ENCODE assay signal across 8 mouse cellular contexts in genomic region chr11:49203771-49204497, GRCm38 (mm10). TPM values are rescaled to one million over a fixed set of nuclear protein-coding genes. Genes with fewer than 3 reads are reported as not detected.
DNase-seq lines count a peak whose midpoint lies in the region; ATAC-seq lines count a peak whose summit lies in the region.

No protein-coding gene starts in this region.

- H3K4me1 ChIP-seq in forebrain, embryonic 14.5 days (ENCODE audit: control insufficient read depth, insufficient read depth, low read length): peaks cover 5% of the 10 kb centered on the region
- H3K4me1 ChIP-seq in limb, embryonic 12.5 days (replicated peaks): peaks cover 11% of the 10 kb centered on the region
- peaks cover 19% of the 10 kb centered on the region for H3K4me1 ChIP-seq in midbrain, embryonic 15.5 days

- peak overlapping the region; percentile 98 for H3K9ac ChIP-seq in forebrain, embryonic 14.5 days (ENCODE audit: low read length)
- H3K9ac ChIP-seq in limb, embryonic 12.5 days (replicated peaks): peak overlapping the region; percentile 97
- peak overlapping the region; percentile 99 for H3K9ac ChIP-seq in midbrain, embryonic 15.5 days

- no peaks in the 10 kb centered on the region for H3K27me3 ChIP-seq in forebrain, embryonic 14.5 days (replicated peaks; ENCODE audit: control insufficient read depth, insufficient read depth, low read length)
- no peaks in the 10 kb centered on the region for H3K27me3 ChIP-seq in limb, embryonic 12.5 days
- no peaks in the 10 kb centered on the region for H3K27me3 ChIP-seq in midbrain, embryonic 15.5 days (replicated peaks)

- peak overlapping the region; percentile 94 for H3K4me3 ChIP-seq in forebrain, embryonic 14.5 days (ENCODE audit: low read depth, low read length)
- peak overlapping the region; percentile 88 for H3K4me3 ChIP-seq in limb, embryonic 12.5 days (replicated peaks)
- peak overlapping the region; percentile 84 for H3K4me3 ChIP-seq in midbrain, embryonic 15.5 days

- H3K4me2 ChIP-seq in forebrain, embryonic 14.5 days (ENCODE audit: low read length): peak overlapping the region; percentile 67
- peak overlapping the region; percentile 74 for H3K4me2 ChIP-seq in limb, embryonic 12.5 days
- H3K4me2 ChIP-seq in midbrain, embryonic 15.5 days: peak overlapping the region; percentile 82

- peak overlapping the region; percentile 98 for H3K27ac ChIP-seq in forebrain, embryonic 14.5 days (ENCODE audit: low read depth, low read length)
- H3K27ac ChIP-seq in limb, embryonic 12.5 days: peak overlapping the region; percentile 99
- peak overlapping the region; percentile 94 for H3K27ac ChIP-seq in midbrain, embryonic 15.5 days

- DNase-seq in cerebellum, adult 8-10 months: peak; percentile 16
- no peak for DNase-seq in cerebellum, adult 11 months
- DNase-seq in urinary bladder, postnatal 25 days (ENCODE audit: low spot score): peak; percentile 10
- no peak for DNase-seq in urinary bladder, adult 2 months (ENCODE audit: low spot score)
- peak; percentile 66 for DNase-seq in forebrain, embryonic 14.5 days (ENCODE audit: low spot score)
- DNase-seq in yolk sac, embryonic 10.5 days (ENCODE audit: low spot score): peak; percentile 82

- under 1% methylated on average over 24 of the region's 24 CpGs for WGBS in forebrain, embryonic 14.5 days
- WGBS in limb, embryonic 12.5 days: under 1% methylated on average over 24 of the region's 24 CpGs
- 0% methylated on average over 24 of the region's 24 CpGs for WGBS in midbrain, embryonic 15.5 days

- ATAC-seq in forebrain, embryonic 14.5 days: peak; percentile 73
- ATAC-seq in limb, embryonic 12.5 days (ENCODE audit: insufficient number of reproducible peaks, insufficient read depth, low FRiP score, low TSS enrichment, low read depth): 0 out of 2 replicates have a peak, but pooled peaks have one; percentile 62
- peak; percentile 79 for ATAC-seq in midbrain, embryonic 15.5 days (replicated peaks)

- H3K9me3 ChIP-seq in forebrain, embryonic 14.5 days (replicated peaks; ENCODE audit: control insufficient read depth, low read length): no peaks in the 10 kb centered on the region
- no peaks in the 10 kb centered on the region for H3K9me3 ChIP-seq in limb, embryonic 12.5 days
- H3K9me3 ChIP-seq in midbrain, embryonic 15.5 days: no peaks in the 10 kb centered on the region

- peaks cover 6% of the 10 kb centered on the region; the same call in 1 of the 2 replicates for H3K36me3 ChIP-seq in forebrain, embryonic 14.5 days (ENCODE audit: control insufficient read depth, insufficient read depth, low read length)
- H3K36me3 ChIP-seq in limb, embryonic 12.5 days: peaks cover 16% of the 10 kb centered on the region
- H3K36me3 ChIP-seq in midbrain, embryonic 15.5 days (replicated peaks): peaks cover 2% of the 10 kb centered on the region; the same call in 1 of the 2 replicates

RNA-seq across cellular contexts. Expression of gene Zfp62, which starts 0.8 kb away (rescaled TPM):
- polyA plus RNA-seq in urinary bladder, adult 2 months (2012; rRNA removed): 12.4 and 17.0 TPM in 2 replicates
- polyA plus RNA-seq in forebrain, embryonic 14.5 days (2014; fragmentation: Nextera tagmentation; extraction: Ambion mirVana): 56.6 and 64.7 TPM in 2 replicates
- 50.4 and 58.5 TPM in 2 replicates for polyA plus RNA-seq in limb, embryonic 12.5 days (2016; fragmentation: Nextera tagmentation; extraction: Ambion mirVana)
- polyA plus RNA-seq in midbrain, embryonic 15.5 days (2015; fragmentation: Nextera tagmentation; extraction: Ambion mirVana): 45.1 and 46.0 TPM in 2 replicates

RNA-seq across cellular contexts. Expression of gene Btnl9, which starts 17.0 kb away (rescaled TPM):
- 0.62 and 0.73 TPM in 2 replicates for polyA plus RNA-seq in urinary bladder, adult 2 months (2012; rRNA removed)
- 0.37 TPM in 1 of 2 replicates, not detected in the other for polyA plus RNA-seq in forebrain, embryonic 14.5 days (2014; fragmentation: Nextera tagmentation; extraction: Ambion mirVana)
- 0.33 and 0.87 TPM in 2 replicates for polyA plus RNA-seq in limb, embryonic 12.5 days (2016; fragmentation: Nextera tagmentation; extraction: Ambion mirVana)
- polyA plus RNA-seq in midbrain, embryonic 15.5 days (2015; fragmentation: Nextera tagmentation; extraction: Ambion mirVana): 0.09 and 0.15 TPM in 2 replicates

RNA-seq across cellular contexts. Expression of gene Mgat1, which starts 40.1 kb away (rescaled TPM):
- polyA plus RNA-seq in urinary bladder, adult 2 months (2012; rRNA removed): 61.8 and 63.4 TPM in 2 replicates
- polyA plus RNA-seq in forebrain, embryonic 14.5 days (2014; fragmentation: Nextera tagmentation; extraction: Ambion mirVana): 23.5 and 23.8 TPM in 2 replicates
- polyA plus RNA-seq in limb, embryonic 12.5 days (2016; fragmentation: Nextera tagmentation; extraction: Ambion mirVana): 46.0 and 49.1 TPM in 2 replicates
- 35.3 and 35.4 TPM in 2 replicates for polyA plus RNA-seq in midbrain, embryonic 15.5 days (2015; fragmentation: Nextera tagmentation; extraction: Ambion mirVana)

RNA-seq across cellular contexts. Expression of gene Olfr1394, which starts 49.8 kb away (rescaled TPM):
- not detected in 2 replicates for polyA plus RNA-seq in urinary bladder, adult 2 months (2012; rRNA removed)
- not detected in 2 replicates for polyA plus RNA-seq in forebrain, embryonic 14.5 days (2014; fragmentation: Nextera tagmentation; extraction: Ambion mirVana)
- polyA plus RNA-seq in limb, embryonic 12.5 days (2016; fragmentation: Nextera tagmentation; extraction: Ambion mirVana): not detected in 2 replicates
- not detected in 2 replicates for polyA plus RNA-seq in midbrain, embryonic 15.5 days (2015; fragmentation: Nextera tagmentation; extraction: Ambion mirVana)

Comparison
In these comparisons a context has a peak if more than half of its experiments do, and no peak if none do; other contexts are left out.
1. DNase-seq: peak in cerebellum, adult 8-10 months (single experiment), urinary bladder, postnatal 25 days (single experiment), forebrain, embryonic 14.5 days (single experiment) and yolk sac, embryonic 10.5 days (single experiment); none in cerebellum, adult 11 months (single experiment) and urinary bladder, adult 2 months (single experiment).
2. Peak in every context shown above with its lines, with median percentiles within 50 percentile points of each other: ATAC-seq, H3K27ac ChIP-seq, H3K4me2 ChIP-seq, H3K4me3 ChIP-seq and H3K9ac ChIP-seq.